15 mouse cellular contexts compared by ENCODE assay signal in the genomic region with DNA sequence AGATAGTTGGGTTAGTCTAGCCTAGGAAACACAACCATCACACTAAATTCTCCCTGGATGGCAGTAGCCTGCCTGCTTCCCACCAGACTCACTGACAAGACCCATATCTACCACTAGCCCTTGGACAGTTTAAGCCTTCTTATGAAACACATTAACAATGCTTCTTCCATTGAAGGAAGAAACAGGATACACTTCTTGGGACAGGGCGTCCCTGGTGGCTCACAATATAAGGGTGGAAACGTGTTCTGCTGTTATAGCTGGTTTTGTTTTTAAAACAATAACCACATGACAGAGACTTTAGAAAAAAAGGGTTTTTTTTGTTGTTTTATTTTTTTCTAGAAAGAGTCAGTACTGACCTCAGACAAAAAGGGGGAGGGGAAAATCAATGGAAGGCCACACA. TPM values are rescaled to one million over a fixed set of nuclear protein-coding genes. Genes with fewer than 3 reads are reported as not detected.
DNase-seq lines count a peak whose midpoint lies in the region; ATAC-seq and TF ChIP-seq lines count a peak whose summit lies in the region.
"Had no signal": no experiment of that assay in that cellular context is flagged by ENCODE, and none has a peak within 500 bp of the region (broad histone marks: within the 10 kb centered on the region; RNA-seq: fewer than 3 reads in every experiment).

No protein-coding gene starts in this region.

- H3K27ac ChIP-seq in heart, postnatal 0 days (ENCODE audit: low read depth), result peak overlapping the region; percentile 70
- H3K27ac ChIP-seq in heart, embryonic 10.5 days, result no peak overlapping the region
- peak overlapping the region; percentile 71; the same call in 1 of the 2 replicates for H3K27ac ChIP-seq in liver, embryonic 13.5 days
- H3K27ac ChIP-seq in liver, embryonic 11.5 days (ENCODE audit: low read depth, low read length), result no peak overlapping the region
- H3K27ac ChIP-seq in cortical plate, adult 2 months (ENCODE audit: insufficient read depth, low read length), result peak overlapping the region; percentile 39; the same call in 1 of the 2 replicates
- peak overlapping the region; percentile 46 for H3K27ac ChIP-seq in liver, embryonic 14.5 days
- H3K27ac ChIP-seq: embryonic facial prominence, embryonic 12.5 days; limb, embryonic 13.5 days had no signal

- H3K9me3 ChIP-seq in heart, postnatal 0 days (replicated peaks; ENCODE audit: control insufficient read depth, low read length), result no peaks in the 10 kb centered on the region; the same call in 1 of the 2 replicates
- peaks cover 3% of the 10 kb centered on the region; the same call in 1 of the 2 replicates for H3K9me3 ChIP-seq in heart, embryonic 10.5 days
- no peaks in the 10 kb centered on the region for H3K9me3 ChIP-seq in liver, embryonic 13.5 days (replicated peaks)
- no peaks in the 10 kb centered on the region for H3K9me3 ChIP-seq in liver, embryonic 11.5 days (ENCODE audit: control insufficient read depth, low read length)
- H3K9me3 ChIP-seq in liver, embryonic 14.5 days (ENCODE audit: control insufficient read depth, low read length), result no peaks in the 10 kb centered on the region
- H3K9me3 ChIP-seq: embryonic facial prominence, embryonic 12.5 days; heart, embryonic 12.5 days; limb, embryonic 13.5 days had no signal

- no peak overlapping the region for H3K9ac ChIP-seq in heart, postnatal 0 days (replicated peaks; ENCODE audit: low read depth, low read length)
- H3K9ac ChIP-seq in liver, embryonic 13.5 days, result no peak overlapping the region
- H3K9ac ChIP-seq in liver, embryonic 11.5 days (ENCODE audit: low read depth, low read length), result no peak overlapping the region
- no peak overlapping the region for H3K9ac ChIP-seq in liver, embryonic 14.5 days (replicated peaks)
- H3K9ac ChIP-seq: embryonic facial prominence, embryonic 12.5 days; heart, embryonic 12.5 days; limb, embryonic 13.5 days had no signal

- TF ChIP-seq POLR2A in cortical plate, adult 2 months (IDR thresholded peaks at IDR 0.05; ENCODE audit: extremely low read depth, insufficient read depth, low read length), result no peak

- 65% methylated on average over 2 of the region's 2 CpGs for WGBS in heart, postnatal 0 days
- WGBS in heart, embryonic 10.5 days, result 81% methylated on average over 2 of the region's 2 CpGs
- WGBS in liver, embryonic 13.5 days (ENCODE audit: insufficient replicate concordance), result 78% methylated on average over 2 of the region's 2 CpGs
- WGBS in liver, embryonic 11.5 days, result 85% methylated on average over 2 of the region's 2 CpGs
- WGBS in liver, embryonic 14.5 days (ENCODE audit: insufficient replicate concordance), result 85% methylated on average over 2 of the region's 2 CpGs

- H3K4me3 ChIP-seq in heart, postnatal 0 days (ENCODE audit: low read depth, low read length), result no peak overlapping the region
- H3K4me3 ChIP-seq in heart, embryonic 10.5 days, result no peak overlapping the region
- no peak overlapping the region for H3K4me3 ChIP-seq in liver, embryonic 13.5 days (replicated peaks)
- H3K4me3 ChIP-seq in liver, embryonic 11.5 days (ENCODE audit: low read depth, low read length), result no peak overlapping the region
- no peak overlapping the region for H3K4me3 ChIP-seq in cortical plate, adult 2 months (ENCODE audit: insufficient read depth, low read length)
- H3K4me3 ChIP-seq in liver, embryonic 14.5 days (ENCODE audit: insufficient read depth in 1 of 2, low read depth in 2 of 2, low read length in 2 of 2), result no peak overlapping the region
- H3K4me3 ChIP-seq: embryonic facial prominence, embryonic 12.5 days; heart, embryonic 12.5 days; limb, embryonic 13.5 days had no signal

- no peak for DNase-seq in heart, postnatal 0 days (ENCODE audit: low spot score)
- no peak for DNase-seq in heart, embryonic 10.5 days (ENCODE audit: low spot score)
- no peak for DNase-seq in liver, embryonic 13.5 days
- no peak for DNase-seq in liver, embryonic 11.5 days (ENCODE audit: low spot score)
- DNase-seq in liver, embryonic 14.5 days (ENCODE audit: low read depth in 3 of 3, low spot score in 3 of 3), result no peak
- DNase-seq in right cerebral cortex, adult 2 months (ENCODE audit: low spot score in 2 of 2), result no peak
- DNase-seq: adrenal gland, postnatal 36 days; cerebellum, postnatal 36 days; kidney, adult 11 months; right cerebral cortex, postnatal 14 days had no signal

- no peak for ATAC-seq in heart, postnatal 0 days (ENCODE audit: insufficient read depth, low read depth)
- ATAC-seq in liver, embryonic 13.5 days (ENCODE audit: low read depth), result no peak
- no peak for ATAC-seq in liver, embryonic 11.5 days (replicated peaks; ENCODE audit: low FRiP score)
- no peak for ATAC-seq in liver, embryonic 14.5 days (ENCODE audit: insufficient read depth)
- ATAC-seq: activated CD4-positive, CD25-positive, alpha-beta regulatory T cell, adult 4 months had no signal

- TF ChIP-seq EP300 in heart, postnatal 0 days (IDR thresholded peaks at IDR 0.05; ENCODE audit: low read depth), result no peak
- no peak for TF ChIP-seq EP300 in liver, embryonic 14.5 days (IDR thresholded peaks at IDR 0.05; ENCODE audit: low read depth)

- H3K36me3 ChIP-seq in heart, postnatal 0 days (replicated peaks; ENCODE audit: control insufficient read depth, insufficient read depth, low read length), result peaks cover 6% of the 10 kb centered on the region; the same call in 1 of the 2 replicates
- peaks cover 13% of the 10 kb centered on the region; the same call in 1 of the 2 replicates for H3K36me3 ChIP-seq in heart, embryonic 10.5 days
- H3K36me3 ChIP-seq in liver, embryonic 13.5 days, result 0 out of 2 replicates have a peak, but pooled peaks cover 2% of the 10 kb centered on the region
- no peaks in the 10 kb centered on the region for H3K36me3 ChIP-seq in liver, embryonic 11.5 days (ENCODE audit: control insufficient read depth, insufficient read depth, low read length)
- no peaks in the 10 kb centered on the region for H3K36me3 ChIP-seq in liver, embryonic 14.5 days (replicated peaks; ENCODE audit: control insufficient read depth, insufficient read depth, low read depth)
- H3K36me3 ChIP-seq: embryonic facial prominence, embryonic 12.5 days; limb, embryonic 13.5 days had no signal

- H3K27me3 ChIP-seq in heart, postnatal 0 days (ENCODE audit: control insufficient read depth, insufficient read depth, low read length), result no peaks in the 10 kb centered on the region
- H3K27me3 ChIP-seq in heart, embryonic 10.5 days (ENCODE audit: insufficient read depth, poor library complexity, severe bottlenecking), result no peaks in the 10 kb centered on the region
- no peaks in the 10 kb centered on the region for H3K27me3 ChIP-seq in liver, embryonic 13.5 days
- no peaks in the 10 kb centered on the region for H3K27me3 ChIP-seq in liver, embryonic 11.5 days (replicated peaks; ENCODE audit: control insufficient read depth, insufficient read depth, low read length)
- no peaks in the 10 kb centered on the region for H3K27me3 ChIP-seq in liver, embryonic 14.5 days (ENCODE audit: control insufficient read depth, insufficient read depth, low read length)
- H3K27me3 ChIP-seq: embryonic facial prominence, embryonic 12.5 days; heart, embryonic 12.5 days; limb, embryonic 13.5 days had no signal

- peaks cover 42% of the 10 kb centered on the region for H3K4me1 ChIP-seq in heart, postnatal 0 days (ENCODE audit: control insufficient read depth, insufficient read depth)
- H3K4me1 ChIP-seq in heart, embryonic 10.5 days, result peaks cover 49% of the 10 kb centered on the region
- peaks cover 52% of the 10 kb centered on the region for H3K4me1 ChIP-seq in liver, embryonic 13.5 days (replicated peaks)
- peaks cover 29% of the 10 kb centered on the region for H3K4me1 ChIP-seq in liver, embryonic 11.5 days (replicated peaks; ENCODE audit: control insufficient read depth, insufficient read depth, low read length)
- H3K4me1 ChIP-seq in cortical plate, adult 2 months (ENCODE audit: control insufficient read depth, insufficient read depth, low read length), result peaks cover 7% of the 10 kb centered on the region; the same call in 1 of the 2 replicates
- H3K4me1 ChIP-seq in liver, embryonic 14.5 days (replicated peaks; ENCODE audit: control insufficient read depth in 2 of 2, insufficient read depth in 2 of 2, low read length in 1 of 2), result peaks cover 31 to 37% of the 10 kb centered on the region in 2 experiments

- H3K4me2 ChIP-seq in heart, postnatal 0 days (ENCODE audit: low read depth, low read length), result no peak overlapping the region
- H3K4me2 ChIP-seq in liver, embryonic 13.5 days, result 0 out of 2 replicates have a peak overlapping the region, but pooled peaks have one; percentile 3
- no peak overlapping the region for H3K4me2 ChIP-seq in liver, embryonic 11.5 days
- no peak overlapping the region for H3K4me2 ChIP-seq in liver, embryonic 14.5 days (ENCODE audit: low read depth)
- H3K4me2 ChIP-seq: embryonic facial prominence, embryonic 12.5 days; limb, embryonic 13.5 days had no signal

- TF ChIP-seq CTCF in heart, postnatal 0 days (IDR thresholded peaks at IDR 0.05; ENCODE audit: low read depth), result peak; percentile 25
- TF ChIP-seq CTCF in cortical plate, adult 2 months (IDR thresholded peaks at IDR 0.05; ENCODE audit: extremely low read depth, insufficient read depth, low read length), result no peak
- TF ChIP-seq CTCF in liver, embryonic 14.5 days (IDR thresholded peaks at IDR 0.05; ENCODE audit: low read depth), result no peak

RNA-seq across cellular contexts. Expression of gene Sorbs1, which starts 4.3 kb away (rescaled TPM):
- total RNA-seq in heart, postnatal 0 days (2014; rRNA removed; ENCODE audit: low replicate concordance), result 77.7 and 140 TPM in 2 replicates
- 153 and 159 TPM in 2 replicates for polyA plus RNA-seq in heart, postnatal 0 days (2015; fragmentation: Nextera tagmentation; extraction: Ambion mirVana)
- 71.2 and 98.1 TPM in 2 replicates for polyA plus RNA-seq in heart, embryonic 10.5 days (2016; fragmentation: Nextera tagmentation; extraction: Ambion mirVana)
- 28.8 and 37.4 TPM in 2 replicates for polyA plus RNA-seq in liver, embryonic 13.5 days (2015; fragmentation: Nextera tagmentation; extraction: Ambion mirVana)
- 41.9 and 45.0 TPM in 2 replicates for polyA plus RNA-seq in liver, embryonic 11.5 days (2014; fragmentation: Nextera tagmentation; extraction: Ambion mirVana)
- polyA plus RNA-seq in cortical plate, adult 2 months (2012; rRNA removed), result 81.5 and 82.1 TPM in 2 replicates
- polyA plus RNA-seq in liver, embryonic 14.5 days (2012; rRNA removed), result 6.6 and 11.3 TPM in 2 replicates
- polyA plus RNA-seq in liver, embryonic 14.5 days (2014; fragmentation: Nextera tagmentation; extraction: Ambion mirVana), result 31.0 and 32.5 TPM in 2 replicates

Comparison
In these comparisons a context has a peak if more than half of its experiments do, and no peak if none do; other contexts are left out.
1. H3K27ac ChIP-seq: peak in heart, postnatal 0 days (single experiment), liver, embryonic 13.5 days (single experiment), cortical plate, adult 2 months (single experiment) and liver, embryonic 14.5 days (single experiment); none in heart, embryonic 10.5 days (single experiment) and liver, embryonic 11.5 days (single experiment).